Mouse (Mus musculus): Measurements from ENCODE around the gene Eri3.

The Eri3 gene

DNA sequence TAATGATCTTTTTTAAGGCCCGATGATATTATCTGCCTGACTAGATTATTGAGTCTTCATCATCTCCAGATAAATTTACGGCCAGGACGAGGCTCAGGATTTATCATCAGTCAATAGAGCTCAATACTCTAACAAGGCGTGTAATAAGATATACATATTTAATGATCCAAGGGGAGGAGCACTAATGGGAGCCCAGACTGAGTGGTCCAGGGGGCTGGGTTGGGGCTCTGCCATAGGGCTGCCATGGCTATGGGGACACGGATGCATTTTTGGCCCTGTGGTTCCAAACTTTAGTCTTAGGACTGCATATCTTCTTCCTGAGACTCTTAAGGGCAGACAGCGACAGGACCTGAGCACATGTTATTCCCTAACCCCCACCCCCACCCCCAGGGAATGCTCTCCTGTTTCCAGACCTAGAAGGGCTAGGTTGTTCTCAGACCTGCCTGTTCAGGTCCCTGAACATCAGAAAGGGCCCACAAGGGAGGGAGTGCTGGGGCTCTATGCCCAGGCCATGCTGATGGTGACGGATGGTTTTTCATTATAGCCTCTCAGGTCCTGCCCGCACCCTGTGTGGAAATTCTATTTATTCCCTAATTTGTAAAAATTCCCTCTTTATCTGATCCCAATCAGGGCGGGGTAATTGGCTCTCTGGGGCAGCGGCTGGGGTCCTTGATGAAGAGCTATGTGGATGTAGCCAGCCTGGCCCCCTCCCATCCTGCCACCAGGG lies 114.4 kb downstream of the Eri3 start:
- no peak for DNase-seq

DNA sequence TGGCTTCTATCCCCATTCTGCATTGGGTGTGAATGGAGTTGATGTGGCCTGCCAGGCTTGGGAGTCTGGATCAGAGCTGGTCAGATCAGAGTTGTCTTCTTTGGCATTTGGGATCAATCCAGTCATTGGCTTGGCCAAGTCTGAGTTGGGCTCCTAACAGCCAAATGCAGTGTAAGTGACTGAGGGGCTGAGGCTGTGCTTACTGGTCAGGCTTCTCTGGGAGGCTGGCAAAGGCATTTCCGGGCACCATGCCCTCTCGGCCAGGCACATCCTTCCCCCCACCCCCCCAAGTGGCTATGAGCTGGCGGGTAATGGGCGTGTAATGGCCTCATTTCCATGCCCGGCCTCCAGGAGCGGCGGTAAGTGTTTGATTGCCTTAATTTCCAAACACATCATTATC lies 115.4 kb downstream of the Eri3 start:
- DNase-seq = no peak

DNA sequence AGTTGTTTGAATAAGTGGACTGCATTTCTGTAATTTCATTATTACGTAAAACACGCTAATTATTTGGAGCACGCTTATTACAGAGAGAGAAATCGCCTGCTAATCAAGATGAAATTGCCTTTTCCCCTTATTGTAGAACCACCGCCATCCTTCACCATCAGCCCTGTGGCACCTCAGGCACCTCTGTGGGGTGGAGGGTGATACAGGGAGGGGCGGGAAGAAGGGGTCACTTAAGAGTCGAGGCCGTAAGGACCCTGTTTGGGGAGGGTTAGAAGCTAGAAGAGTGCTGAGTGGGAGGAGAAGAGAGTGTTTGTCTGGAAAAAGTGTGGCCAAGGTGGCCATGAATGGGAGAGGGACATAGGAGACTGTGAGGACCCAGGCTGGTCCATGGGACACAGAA lies 115.9 kb downstream of the Eri3 start:
- DNase-seq = no peak

DNA sequence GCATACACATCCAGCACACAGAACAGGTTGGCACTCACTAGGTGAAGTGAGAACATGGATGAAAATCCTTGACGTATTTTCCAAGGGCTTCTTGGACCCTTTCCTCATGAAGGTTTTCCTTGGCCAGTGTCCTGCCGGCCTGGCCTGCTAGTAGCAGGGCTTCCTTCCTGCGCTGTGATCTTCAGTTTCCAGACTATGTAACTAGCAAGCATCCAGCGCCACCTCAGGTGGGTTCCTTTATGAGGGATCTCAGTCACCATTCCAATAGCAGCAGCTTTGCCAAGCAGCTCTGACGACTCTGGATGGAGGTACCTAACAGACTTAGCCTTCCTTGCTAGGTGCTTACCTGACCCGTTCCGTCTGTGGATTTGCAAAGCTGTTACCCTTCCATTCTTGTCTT lies 119.7 kb downstream of the Eri3 start:
- no peak for DNase-seq

DNA sequence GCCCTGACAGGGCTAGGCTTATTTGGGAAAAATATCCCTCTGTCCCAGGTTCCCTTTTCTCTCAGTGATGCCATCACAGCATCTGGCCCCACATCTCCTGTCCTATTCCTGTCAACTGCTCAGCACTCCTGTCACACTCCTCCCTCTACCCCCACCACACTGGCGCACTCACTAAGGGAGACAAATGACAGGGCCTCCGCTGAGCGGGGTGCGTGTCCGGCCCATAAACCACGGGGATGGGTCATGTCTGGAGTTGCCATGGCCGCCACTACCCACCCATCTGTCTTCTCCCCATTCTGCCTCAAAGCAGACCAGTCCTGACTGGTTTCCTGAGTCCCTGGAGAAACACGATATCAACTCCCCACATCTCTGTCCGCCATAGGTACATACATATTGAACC lies 121.9 kb downstream of the Eri3 start:
- DNase-seq = no peak

DNA sequence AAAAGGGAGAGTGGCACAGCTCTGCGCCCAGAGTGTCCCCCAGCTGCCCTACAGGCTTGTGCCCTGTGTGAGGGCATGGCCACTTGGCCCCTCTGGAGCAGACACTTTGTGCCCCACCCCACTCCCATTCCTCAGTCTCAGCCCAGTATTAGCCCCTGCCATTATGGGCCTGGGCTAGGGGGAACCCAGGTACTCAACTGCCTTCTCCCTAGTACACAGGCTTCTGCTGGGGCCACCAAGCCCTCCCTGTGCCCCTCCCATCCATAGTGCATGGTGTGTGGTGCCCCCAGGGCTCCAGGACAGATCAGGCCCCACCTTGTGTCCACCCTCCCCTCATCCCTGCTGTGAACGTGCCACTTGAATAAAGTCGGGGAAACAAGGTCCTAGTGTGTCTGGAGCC lies 123.7 kb downstream of the Eri3 start:
- DNase-seq = no peak

DNA sequence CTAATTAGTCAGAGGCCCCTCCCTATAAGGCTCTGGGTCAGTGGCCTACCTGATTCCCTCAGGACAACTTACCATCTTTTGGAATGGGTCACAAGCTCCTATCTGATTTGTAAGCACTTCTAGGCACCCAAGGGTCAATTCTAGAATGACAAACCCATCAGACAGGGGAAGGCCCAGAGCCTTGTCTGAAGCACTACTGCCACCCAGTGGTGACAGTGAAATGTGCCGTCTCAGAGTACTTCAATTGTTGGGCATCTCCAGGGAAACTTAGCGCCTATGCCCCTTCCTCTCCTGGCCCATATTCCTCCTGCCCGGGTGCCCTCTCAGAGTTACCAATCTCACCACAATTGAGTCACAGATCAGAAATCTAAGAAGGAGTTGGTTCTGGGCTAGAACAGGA lies 126.7 kb downstream of the Eri3 start:
- peak; percentile 69 for DNase-seq

DNA sequence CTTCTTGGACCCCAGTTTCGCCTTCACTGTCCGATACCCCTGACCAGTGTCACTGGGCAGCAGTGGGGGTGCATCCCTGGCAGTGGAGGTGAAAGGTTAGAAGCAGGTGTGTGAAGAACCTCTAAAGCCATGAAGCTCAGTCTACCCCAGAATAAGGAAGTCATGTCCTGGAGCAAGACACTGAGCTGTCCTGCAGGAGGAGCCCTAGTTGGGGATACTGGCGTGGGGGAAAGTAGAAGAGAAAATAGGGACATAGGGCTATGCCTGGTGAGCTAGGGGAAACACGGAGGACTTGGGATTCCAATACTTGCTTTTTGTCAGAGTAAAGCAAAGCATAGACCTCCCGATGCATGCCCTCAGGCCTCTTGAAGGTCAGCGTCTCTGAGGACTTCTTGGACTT lies 130.8 kb downstream of the Eri3 start:
- no peak for DNase-seq

DNA sequence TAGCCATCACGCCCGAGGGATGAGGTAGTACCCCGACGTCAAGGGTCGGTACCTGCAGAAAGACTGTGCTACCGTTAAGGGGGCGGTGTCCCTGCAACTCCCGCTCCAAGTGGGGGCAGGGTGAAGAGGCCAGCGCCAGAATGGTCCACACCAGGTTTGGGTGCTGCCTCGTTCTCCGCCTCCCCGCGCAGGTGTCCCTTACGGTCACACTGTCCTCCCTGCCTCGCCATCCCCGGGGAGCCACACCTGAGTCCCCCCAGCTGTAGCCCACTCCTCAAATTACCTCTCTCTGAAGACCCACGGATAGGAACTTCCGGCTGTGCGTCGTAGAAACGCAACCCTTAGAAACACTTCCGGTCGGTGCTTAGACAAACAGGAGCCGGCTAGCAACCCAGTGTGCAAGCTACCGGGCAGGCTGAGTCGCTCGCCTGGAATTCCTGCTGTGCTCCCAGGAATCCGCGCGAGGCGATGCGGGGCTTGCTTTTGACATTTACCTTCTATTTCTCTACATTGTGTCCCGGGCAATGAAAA lies 131.8 kb downstream of the Eri3 start, which contains the start of gene Dmap1:
Gene Dmap1, minus strand, starts transcription at position 343 of the 531 bp plus-strand sequence.
- peak; percentile 79 for DNase-seq

DNA sequence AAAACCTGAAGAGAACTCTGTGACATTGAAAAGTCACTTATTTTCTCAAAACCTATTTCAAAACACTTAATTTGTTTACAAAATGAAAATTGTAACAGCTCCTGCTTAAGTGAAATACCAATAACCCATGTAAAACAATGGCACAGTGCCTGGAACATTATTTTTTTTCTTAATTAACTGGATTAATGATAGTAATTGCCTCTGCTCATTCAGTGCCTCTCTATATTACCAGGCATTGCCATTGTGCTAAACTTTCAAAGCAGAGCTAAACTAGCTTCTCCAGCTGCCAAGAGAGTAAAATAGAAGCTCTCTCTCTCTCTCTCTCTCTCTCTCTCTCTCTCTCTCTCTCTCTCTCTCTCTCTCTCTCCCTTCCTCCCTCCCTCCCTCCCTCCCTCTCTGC lies 132.3 kb downstream of the Eri3 start:
- no peak for DNase-seq

DNA sequence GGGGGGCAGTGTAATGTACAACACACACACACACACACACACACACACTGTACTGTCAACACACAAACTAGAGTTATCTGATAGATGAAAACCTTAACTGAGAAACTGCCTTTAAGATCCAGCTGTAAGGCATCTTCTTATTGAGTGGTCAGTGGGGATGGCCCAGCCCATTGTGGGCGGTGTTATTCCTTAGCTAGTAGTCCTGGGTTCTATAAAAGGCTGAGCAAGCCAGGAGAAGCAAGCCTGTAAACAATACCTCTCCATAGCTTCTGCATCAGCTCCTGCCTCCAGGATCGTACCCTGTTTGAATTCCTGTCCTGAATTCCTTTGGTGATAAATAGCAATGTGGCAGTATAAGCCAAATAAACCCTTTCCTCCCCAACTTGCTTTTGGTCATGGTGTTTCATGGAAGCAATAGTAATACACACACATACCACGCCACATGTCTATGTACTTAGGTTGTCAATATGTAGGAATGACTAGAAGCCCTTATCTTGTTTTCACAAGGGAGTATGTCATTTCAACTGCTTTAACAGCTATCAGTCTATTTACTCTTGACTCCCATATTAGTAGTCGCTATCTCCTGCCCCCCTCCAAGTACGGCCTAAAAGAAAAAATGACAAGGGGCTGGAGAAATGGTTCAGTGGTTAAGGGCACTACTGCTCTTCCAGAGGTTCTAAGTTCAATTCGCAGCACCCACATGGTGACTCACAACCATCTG lies 133.0 kb downstream of the Eri3 start:
- DNase-seq = no peak

DNA sequence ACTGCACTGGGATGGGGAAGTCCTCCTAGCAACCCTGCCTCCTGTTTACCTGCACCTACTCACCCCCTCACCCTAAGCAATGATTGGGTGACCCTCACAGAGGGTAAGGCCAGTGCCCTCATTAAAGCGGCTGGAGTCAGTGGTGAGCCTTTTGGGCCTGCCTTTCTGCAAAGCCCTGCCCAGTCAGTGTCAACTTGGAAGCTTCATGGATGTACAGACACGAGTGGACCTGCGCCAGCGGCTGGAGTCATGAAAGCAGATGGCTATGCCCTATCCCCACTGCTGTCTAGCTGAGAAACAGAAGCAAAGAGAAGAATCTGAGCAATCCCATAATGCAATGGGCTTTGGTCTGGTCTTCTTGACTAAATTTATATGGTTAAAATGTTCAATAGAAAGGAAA lies 136.2 kb downstream of the Eri3 start:
- no peak for DNase-seq

DNA sequence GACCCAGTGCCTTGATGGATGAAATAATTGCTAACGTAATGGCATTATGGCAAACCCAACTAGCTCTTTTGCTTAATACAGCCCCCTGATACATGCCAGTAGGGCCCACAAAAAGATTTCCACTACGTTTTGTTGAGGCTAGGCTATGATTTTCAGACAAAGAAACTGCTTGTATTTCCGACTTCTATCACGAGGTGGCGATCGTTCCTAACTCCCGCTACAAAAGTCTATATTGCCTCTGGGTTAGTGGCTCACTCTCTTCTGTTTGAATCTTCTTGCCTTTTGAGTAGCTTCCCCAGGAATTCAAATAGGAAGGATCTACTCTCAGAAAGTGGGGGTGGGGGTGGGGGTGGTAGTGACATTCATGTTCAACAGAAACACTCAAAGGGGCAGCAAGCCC lies 155.2 kb downstream of the Eri3 start:
- DNase-seq = peak; percentile 37

DNA sequence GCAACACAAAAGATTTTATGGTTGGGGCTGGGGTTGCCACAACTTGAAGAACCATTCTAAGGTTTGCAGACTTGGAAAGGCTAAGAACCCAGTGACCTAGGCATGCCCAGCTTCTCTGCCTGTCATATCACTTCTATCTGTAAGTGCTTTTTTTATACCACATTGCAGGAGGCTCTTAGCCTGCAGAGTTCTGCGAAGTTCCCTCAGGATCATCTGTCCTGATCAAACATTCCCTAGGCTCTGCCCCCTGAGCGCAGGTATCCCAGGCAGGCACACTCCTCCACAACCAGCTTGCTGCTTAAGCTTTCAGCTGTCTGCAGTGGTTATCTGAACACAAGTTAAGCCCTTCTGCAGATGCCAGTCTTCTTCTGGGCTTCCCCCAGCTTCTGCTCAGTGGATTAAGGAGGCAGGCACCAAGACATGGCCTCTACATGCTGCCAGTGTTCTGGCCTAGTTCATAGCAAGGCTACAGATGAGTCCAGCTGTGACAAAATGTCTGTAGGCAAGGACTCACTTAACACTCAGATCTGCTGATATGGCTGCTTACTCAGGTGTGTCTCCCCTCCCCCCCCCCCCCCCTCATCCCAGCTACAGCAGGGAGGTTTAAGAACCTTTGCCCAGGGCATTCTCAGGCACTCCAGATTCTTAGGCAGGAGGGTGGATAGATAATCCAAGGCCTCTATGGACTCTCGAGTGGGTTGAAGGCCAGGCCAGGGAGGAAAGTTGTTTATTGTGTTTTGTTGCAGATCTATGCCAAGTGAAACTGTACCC lies 158.8 kb downstream of the Eri3 start:
- no peak for DNase-seq

DNA sequence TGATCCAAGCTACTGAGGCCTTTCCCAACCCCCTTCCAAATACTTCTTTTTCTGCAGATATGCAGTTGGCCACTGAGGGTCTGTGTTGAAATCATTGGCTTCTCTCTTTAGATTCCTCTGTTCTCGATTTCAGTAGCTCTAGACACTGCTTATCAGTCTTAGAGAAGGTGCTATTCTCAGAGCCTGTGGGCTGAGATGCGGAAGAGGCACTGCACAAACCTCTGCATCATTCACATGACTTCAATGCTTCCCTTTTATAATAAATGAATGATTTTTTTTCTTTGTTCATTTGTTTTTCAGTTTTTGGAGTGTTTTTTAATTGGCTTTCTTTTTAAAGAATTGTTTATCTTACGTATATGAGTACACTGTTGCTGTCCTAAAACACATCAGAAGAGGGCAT lies 162.1 kb downstream of the Eri3 start:
- DNase-seq = no peak

DNA sequence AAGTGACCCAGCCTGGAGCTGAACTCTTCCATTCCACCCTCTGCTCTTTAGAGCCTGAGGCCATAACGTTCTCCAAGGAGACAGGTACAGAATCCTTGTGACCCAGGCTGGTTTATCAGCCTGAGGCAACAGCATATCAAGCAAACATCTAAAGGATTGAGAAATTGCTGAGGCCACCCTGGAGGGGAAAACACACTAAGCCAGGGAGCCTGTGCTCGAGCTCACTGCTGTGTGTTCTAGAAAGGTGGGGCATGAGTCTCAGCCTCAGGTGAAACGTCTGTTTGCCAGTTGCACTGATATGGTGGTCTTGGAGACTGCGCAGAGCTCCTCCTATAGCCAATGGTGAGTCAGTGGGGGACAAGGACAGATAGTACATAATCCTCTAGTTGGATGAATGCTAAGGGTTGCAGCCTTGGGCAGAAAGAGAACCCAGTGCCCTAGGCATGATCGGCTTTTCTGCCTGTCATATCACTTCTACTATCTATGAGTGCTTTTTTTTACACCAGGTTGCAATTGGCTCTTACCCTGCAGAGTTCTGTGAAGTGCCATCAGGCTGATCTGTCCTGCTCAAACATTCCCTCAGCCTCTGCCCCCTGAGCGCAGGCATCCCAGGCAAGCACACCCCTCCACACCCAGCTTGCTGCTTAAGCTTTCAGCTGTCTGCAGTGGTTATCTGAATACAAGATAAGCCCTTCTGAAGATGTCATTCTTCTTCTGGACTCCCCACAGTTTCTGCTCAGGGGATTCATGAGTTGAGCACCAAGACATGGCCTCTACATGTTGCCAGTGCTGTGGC lies 163.3 kb downstream of the Eri3 start:
- DNase-seq = no peak

Measured in thymus, postnatal 14 days (tissue).